Mouse (Mus musculus) heart, postnatal 36 days (tissue): ENCODE data around the gene Blnk. TPM values are rescaled to one million over a fixed set of nuclear protein-coding genes. Genes with fewer than 3 reads are reported as not detected.

Experiments
- DNase-seq, 2 experiments: peaks; one replicate each; pipeline ENCODE4 v3.0.0; 2021 to 2022
- intact Hi-C: fragments of 180-260 bp; cut with DNase I; formaldehyde crosslinking; loops from one replicate; pipeline ENCODE4 v1.15.1; 2025
- total RNA-seq, 2 experiments: library from RNA; stranded (reverse); gene quantifications; 2 replicates each; pipeline ENCODE4 v1.2.3; 2021

The Blnk gene
- total RNA-seq, result 1 to 10 TPM; 1.6 to 2.0 TPM

DNA sequence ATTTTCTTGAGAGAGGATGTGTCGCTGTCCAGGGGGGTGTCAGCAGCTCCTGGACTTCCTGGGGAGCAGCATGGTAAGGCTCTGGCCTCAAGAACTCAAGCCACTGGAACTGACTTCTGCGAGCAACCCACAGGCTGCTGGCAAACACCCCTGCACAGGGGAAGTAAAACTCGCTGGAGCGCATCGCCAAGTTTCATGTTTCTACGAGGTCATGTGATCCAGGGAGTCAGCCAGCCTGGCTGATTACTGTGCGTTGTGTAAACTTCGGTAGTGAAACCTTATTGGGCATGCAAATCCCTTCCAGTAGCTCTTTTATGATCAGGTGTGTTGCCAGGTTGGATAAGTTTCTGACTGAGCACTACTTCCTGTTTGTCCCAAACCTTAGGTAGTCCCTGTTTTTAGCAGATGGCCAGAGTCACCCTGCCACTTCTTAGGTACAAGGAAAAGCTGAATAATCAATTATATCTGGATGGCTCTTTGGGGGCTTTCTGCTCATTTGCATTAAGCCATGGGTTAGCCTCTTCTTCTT lies at the start of gene Blnk:
Gene Blnk (minus strand): TSS at position 479 of the 529 bp plus-strand sequence.
- intact Hi-C loops, result no loop called here
- DNase-seq, result peak; percentile 58 to 66

DNA sequence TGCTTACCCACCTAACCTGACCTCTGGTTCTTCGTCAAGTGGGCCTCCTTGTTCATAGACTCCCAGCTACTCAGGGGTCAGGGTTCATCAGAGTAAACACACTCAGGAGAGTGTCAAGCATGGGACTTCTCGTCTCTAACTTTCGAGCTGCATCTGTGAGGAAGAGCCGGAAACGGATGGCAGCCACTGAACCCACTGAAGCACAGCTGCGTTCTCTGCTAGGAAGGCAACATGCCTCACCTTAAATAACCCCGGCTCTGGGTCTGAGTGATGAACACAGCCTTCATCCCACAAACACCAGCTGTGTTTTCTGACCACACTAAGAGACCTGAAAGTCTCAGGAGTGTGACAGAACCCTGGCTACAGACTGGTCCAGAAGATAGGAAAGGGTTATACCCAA lies 44.8 kb upstream of the Blnk start:
- intact Hi-C loops, result no loop called here

DNA sequence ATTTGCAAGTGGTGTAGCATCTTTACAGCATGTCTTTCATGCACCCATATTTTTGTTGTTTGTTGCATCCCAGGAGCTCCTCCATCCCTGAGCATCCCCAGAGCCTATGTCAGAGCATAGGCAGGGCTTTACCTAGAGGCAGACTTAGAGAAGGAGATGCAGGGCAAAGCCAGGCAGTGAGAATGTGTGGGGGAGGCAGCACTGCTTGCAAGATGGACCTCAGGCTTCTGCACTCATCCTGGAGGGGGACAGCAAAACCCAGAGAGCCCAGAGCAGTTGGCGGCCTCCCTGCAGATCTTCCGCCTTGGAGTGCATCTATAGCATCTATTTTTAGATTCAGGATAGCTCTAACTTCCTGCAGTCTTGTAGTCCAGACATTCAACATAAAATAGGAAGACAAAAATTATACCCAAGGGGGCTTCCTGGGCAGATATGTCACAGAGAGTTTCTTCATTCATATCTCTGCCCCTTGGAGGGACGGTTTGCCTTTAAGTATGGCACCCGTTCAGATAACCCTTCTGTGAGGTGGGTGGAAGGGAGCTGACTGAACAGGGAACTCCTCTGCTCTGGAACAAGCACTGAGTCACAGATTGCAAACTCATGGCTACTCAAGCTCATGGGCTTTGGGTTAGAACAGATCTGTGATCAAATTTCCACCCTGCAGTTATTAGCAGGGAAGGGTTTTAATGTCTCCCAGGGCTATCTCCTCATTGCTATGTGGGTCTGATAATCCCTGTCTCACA lies 41.6 kb upstream of the Blnk start:
- DNase-seq, result no peak
- intact Hi-C loops, result no loop called here

More for the DNA sequence above, 44.8 kb upstream of the Blnk start:
- no peak for DNase-seq

DNA sequence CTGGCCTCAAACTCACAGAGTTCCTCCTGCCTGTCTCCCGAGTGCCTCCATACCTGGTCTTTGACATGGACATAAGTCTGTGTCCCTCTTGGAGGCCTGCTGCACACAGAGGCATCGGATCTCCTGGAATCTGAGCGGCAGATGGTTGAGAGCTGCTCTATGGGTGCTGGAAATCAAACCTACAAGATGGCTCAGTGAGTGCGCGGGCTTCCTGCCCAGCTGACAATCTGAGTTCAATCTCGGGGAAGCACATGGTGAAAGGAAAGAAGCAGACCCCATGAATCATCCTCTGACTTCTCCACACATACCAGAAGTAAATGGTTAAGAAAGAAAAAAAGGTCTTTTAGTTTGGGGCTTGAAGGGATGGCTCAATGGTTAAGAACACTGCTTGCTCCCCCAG lies 37.5 kb upstream of the Blnk start:
- intact Hi-C loops, result no loop called here
- DNase-seq, result no peak

DNA sequence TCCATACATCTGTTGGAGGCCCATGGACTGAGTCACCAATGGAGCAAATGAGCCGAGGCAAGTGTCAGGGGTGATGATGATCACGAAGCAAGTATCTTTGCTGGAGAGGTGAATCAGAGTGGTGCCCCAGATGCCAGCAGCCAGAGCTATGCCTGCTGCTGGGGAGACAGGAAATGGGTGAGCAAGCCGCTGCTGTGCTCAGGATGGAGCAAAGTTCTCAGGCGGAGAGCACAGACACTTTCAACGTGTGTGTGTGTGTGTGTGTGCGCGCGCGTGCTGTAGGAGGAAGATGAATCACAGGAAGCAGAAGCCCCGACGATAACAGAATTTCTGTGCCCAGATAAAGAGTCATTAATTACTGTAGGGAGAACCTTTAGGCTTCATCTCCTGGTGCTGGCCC lies 36.7 kb upstream of the Blnk start:
- intact Hi-C loops, result no loop called here
- no peak for DNase-seq

DNA sequence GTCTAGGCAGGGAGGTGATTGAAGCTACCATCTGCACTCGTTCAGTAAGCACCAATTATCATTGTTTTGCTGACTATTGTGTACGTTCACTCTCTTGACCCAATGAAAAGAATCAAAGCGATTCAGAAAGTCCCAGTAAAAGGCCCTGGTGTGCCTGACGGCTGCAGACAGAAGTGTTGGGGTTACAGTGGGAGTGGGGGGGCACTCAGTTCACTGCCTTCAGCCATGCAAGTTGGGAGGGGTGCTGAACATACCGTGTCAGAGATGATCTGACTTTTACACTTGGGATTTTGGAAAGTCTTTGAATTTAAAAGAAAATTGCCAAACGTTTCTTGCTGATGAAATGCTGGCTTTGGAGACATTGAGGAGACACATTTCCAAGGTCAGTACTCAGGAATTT lies 35.8 kb upstream of the Blnk start:
- intact Hi-C loops, result no loop called here
- no peak for DNase-seq

DNA sequence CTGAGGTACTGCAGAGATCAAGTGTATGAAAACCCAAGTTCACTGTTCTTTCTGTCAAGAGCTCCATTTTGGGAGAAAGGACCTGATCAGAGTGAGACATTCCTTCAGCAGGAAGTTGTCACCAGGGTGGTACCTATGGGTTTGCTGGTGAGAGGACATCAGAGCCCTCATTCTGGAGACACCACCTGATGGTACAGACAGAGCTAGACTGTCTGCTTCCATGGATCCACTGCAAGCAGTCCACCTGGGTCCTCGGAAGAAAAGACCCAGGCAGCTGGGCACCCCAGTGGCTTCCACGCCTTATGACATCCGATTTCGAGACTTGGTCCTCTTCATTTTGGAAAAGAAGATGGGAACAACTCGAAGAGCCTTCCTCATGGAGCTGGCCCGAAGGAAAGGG lies 34.9 kb upstream of the Blnk start, which contains the start of gene Dntt:
Gene Dntt (plus strand): TSS at position 57 of the 400 bp plus-strand sequence.
- DNase-seq, result no peak
- intact Hi-C loops, result no loop called here

DNA sequence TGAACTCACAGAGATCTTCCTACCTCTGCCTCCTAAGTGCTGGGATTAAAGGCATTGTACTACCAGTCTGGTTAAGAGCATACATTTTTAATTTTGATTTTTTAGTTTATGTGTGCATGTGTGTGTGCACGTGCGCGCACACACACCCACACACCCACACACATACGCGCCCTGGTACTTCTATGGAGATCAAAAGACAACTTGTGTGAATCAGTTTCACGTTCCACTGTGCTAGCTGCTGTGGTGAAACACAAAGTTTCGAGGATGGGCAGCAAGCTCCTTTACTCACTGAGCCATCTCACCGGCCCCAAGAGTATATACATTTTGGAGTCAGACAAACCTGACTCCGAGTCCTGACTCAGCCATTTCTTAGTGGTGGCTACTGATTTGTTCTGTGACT lies 33.3 kb upstream of the Blnk start:
- intact Hi-C loops, result no loop called here

DNA sequence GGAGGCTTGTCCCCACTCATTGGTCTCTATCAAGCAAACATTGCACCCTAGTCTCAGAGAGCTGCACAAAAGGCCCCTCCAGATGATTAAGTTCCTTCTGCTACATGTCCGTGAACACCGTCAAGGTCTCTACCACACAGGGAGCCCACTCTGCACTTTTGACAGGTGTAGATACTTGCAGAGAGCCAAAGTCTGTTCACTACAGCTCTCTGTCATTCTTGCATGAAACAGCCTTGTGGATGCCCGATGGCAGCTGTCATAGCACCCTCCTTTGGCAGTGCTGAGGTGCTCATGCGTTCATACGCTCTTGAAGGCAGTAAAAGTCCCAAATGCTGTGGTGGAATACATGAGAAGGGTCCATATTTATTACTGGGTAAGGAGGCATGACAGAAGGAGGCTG lies 32.7 kb upstream of the Blnk start:
- intact Hi-C loops, result no loop called here
- no peak for DNase-seq

More for the DNA sequence above, 33.3 kb upstream of the Blnk start:
- no peak for DNase-seq

DNA sequence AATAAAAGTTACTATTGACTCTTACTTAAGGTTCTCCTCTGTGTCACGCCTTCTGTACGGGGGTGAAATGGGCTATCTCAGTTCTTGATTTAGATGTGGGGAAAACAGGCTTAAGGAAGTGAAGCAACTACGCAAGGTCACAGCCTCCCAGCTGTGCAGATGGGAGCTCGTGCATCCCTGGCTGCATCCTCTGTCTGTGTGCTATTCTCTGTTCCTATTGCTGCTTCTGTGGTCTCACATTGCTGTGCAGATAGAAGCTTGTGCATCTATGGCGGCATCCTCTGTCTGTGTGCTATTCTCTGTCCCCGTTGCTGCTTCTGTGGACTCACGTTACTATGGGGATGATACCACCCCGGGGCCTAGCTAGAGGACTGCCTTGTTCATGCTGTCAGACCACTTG lies 32.2 kb upstream of the Blnk start:
- no peak for DNase-seq
- intact Hi-C loops, result no loop called here

DNA sequence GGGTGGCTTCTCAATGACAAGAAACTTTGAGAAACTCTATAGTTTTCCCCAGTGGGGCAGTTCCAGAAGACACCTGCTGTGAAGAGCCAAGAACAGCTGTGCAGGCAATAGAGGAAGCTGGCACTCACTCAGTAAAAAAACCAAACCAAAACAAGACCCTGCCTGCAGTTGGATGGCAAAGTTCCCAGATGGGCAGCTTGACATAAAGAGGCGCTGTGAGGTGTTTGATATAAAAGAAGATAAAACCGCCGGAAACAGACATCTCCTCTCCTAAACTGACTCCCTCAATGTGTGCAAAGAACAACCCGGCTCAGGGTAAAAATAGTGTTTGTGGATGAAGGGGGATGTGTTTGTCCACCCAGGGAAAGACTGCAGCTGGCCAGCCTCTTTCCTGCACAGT lies 27.9 kb upstream of the Blnk start:
- intact Hi-C loops, result no loop called here
- DNase-seq, result no peak

DNA sequence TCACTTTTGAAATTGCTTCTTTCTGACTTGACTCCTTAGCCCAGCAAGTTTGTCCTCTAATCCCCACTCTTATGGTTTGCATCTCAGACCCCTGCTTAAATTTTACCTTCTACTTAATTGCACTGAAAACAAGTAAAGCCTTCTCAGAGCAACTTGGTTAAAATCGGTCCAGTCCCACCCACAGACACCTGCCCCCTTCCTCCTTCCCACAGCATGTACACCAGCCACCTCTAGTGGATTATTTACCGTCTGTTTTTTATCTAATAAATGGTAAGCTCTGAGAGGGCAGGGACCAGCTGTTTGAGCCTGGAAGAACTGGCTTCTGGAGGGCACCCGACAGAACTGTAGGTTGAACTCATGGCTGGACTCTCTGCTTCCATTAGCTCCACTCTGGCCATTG lies 26.2 kb upstream of the Blnk start:
- intact Hi-C loops, result no loop called here
- no peak for DNase-seq

DNA sequence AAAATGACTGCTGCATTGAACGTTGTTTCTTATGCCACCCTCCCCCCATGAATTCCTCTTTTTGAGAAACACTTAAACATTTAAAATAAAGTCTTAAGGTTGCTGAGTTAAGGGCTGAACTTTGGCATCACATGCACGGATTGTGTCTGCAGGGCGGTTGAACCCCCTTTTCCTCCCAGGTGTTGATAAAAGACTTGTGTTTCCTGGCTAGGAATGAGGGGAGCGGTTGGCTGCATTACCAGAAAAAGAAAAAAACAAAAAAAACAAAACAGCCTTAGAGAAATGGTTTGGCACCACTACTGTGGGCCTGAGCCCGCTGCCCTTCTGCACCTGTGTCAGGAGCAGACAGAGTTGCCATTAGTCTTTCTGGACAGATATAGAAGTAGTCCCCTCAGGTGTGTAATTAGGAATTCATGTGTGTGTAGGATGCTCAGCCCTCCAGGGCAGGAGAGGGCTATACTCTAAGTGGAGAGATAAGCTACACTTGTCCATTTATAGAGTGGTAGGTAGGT lies 24.9 kb upstream of the Blnk start:
- DNase-seq, result no peak
- intact Hi-C loops, result no loop called here

DNA sequence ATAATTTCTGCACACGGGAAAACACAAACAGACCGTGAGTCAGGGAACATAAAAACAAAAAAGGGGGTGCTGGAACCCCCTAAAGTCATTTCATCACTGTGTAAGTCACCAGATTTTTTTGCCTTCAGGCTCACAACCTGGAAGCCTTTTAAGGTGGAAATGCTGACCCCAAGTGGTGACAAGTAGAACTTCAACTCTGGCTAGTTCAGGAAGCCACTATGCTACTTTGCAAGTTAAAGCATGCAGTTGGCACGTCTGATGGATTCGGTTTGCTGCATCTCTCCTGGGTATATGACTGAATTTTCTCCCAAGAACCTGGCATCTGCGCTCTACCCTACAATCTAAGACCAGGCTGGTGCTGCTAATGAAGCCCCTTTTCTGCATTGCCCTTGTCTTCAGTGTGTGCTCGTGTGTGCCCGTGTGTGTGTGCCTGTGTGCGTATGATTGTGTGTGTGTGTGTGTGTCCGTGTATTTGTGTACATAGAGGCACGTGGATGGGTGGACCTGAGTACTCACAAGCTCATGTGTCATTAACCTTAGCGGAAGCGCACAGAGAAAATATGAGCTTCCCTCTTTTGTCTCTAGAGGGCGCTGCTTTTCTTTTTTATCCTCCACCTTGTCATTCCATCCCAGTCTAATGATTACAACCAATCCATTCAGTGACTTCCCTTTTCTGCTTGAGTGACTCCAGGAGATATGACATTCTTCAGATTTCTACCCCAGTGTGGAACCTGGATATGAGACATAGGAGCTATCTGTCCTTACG lies 21.8 kb upstream of the Blnk start:
- peak; percentile 53 to 62 for DNase-seq
- intact Hi-C loops, result loop anchor here (1.0 to 2.0 kb wide), 3 partner anchors 53 to 261 kb away; no protein-coding TSS in a partner anchor

DNA sequence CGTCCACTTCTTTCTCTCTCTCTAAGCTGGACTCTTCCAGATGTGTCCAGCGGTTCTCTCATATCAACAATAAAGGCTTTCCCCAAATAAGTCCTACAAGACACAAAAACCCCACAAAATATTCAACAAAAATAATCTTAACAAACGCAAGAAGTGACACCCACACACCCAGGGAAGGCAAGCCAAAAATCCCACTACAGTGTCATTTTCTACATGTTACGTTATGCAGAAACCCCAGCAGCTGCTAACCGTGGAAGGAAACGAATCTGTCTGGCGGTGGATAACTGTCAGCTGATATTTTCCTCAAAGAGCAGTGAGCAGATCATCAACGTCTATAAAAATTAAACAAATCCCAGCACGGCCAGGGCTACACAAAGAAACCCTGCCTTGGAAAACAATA lies 19.7 kb upstream of the Blnk start:
- DNase-seq, result no peak
- intact Hi-C loops, result loop anchor here (5.0 kb wide), 1 partner anchor 427 kb away; the partner anchor contains the start of gene Aldh18a1

DNA sequence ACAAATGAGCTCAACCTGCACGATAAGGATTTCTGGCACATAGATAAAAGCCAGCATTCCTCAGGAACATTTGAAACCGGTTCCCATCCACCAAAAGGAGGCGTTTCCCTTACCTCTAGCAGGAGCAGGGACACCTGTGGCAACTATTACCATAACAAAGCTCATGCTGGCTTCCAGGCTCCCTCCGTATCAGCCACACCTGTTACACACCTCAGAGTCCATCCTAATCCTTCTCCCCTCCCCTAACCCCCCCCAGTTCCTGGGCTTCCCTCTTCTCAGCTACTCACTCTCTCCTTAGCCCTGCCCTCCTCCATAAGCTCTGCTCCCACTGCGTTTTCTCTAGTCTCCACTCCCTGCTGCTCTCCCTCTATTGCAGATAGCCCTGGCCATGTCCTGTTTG lies 19.3 kb upstream of the Blnk start:
- intact Hi-C loops, result loop anchor here (5.0 kb wide), 1 partner anchor 426 kb away; the partner anchor contains the start of gene Aldh18a1
- DNase-seq, result no peak

DNA sequence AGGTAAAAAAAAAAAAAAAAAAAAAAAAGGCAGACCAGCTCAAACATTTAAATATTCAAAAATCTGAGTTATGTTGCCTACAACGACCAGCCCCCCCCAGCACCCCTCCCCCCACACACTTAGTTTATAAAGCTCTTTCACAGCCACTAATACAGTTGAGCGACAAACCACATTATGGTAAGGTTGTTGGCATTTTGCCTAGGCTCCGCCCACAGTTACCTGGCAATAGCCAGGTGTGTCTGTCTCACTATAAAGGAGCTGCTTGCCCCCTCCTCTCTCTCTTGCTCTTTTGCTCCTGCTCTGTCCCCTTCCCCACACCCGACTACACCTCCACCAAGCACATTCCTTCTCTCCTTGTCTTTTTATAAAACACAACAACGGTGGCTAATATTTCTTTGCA lies 17.3 kb upstream of the Blnk start:
- intact Hi-C loops, result loop anchor here (5.0 kb wide), 1 partner anchor 424 kb away; the partner anchor contains the start of gene Aldh18a1
- no peak for DNase-seq

DNA sequence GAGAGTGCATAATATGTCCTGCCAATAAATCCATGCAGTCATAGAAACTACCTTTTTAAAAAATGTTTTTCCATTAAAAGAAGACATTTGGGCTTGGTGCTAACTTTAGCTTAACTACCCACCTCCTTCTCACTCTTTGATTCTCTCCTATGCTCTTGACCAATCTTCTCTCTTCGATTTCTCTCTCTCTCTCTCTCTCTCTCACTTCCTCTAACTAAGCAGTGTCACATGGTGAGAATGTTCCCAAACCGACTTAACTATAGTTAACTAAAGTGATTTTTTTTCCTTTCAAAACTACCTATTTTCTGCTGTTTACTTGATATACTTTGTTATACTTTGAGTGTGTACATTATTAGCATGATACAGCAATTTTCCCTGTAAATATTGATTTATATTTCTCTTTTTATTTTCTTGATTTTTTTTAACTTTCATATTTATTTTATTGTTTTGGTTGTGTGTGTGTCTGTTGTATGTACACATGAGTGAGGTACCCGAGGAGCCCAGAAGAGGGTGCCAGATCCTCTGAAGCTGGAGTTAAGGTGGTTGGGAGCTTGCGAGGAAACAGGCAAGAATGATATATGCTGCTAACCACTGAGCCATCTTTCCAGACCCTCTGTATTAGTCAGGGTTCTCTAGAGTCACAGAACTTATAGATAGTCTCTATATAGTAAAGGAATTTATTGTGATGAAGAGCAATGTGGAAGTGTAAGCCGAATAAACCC lies 14.5 kb upstream of the Blnk start:
- no peak for DNase-seq

DNA sequence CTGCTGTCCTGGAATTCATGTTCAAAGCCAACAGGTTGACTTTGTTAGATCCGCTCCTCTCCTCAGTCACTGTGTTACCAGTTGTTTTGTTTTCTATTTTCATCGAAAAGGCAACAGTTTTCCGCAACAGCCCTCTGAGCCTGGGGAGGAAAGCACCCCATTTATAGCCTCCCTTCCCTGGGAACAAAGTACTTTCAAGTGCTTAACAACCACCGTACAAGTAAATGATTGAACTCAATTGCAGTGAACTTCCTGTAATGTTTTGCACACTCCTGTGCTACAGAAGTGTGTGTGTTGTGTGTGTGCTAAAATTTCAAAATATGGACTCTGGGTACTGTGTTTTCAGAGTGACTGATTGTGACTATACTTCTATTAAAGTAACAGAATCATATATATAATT lies 13.4 kb upstream of the Blnk start:
- no peak for DNase-seq
- intact Hi-C loops, result no loop called here

More for the DNA sequence above, 14.5 kb upstream of the Blnk start:
- intact Hi-C loops, result no loop called here

DNA sequence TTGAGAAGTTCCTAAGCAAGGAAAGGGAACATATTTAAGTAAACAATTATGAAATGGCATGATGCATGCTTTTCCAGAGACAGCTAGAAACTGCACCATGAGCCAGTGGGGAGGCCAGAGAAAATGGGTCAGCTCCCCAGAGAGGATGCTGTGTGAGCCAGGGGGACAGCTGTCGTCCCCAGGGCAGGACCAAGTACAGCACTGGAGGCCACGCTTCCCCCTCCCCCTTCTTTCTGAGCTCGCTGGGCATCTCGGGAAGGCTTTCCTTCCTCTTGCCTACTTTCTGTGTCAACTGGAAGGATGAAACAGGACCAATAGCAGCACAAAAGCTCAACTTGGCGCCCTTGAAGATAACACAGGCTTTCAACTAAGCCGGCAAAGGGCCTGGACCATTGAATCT lies 13.0 kb upstream of the Blnk start:
- intact Hi-C loops, result no loop called here
- peak; percentile 41 to 46 for DNase-seq

DNA sequence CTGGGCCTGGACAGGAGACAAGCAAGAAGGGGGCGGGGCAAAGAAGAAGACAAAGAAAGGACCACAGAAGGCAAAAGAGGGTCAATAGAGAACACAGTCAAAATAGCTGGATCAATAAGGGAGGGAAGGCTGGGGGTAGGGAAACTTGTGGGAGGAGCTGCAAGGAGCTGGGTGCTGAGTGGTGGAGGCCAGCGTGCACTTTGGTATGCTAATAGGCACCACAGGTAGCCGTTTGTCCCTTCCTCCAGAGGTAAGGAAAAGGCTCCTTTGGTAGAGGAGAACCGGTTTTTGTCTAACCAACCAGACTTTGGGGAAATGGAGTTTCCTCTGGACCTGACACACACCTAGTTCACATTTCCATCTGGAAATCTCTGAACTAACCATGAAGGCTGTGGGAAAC lies 12.3 kb upstream of the Blnk start:
- intact Hi-C loops, result no loop called here
- no peak for DNase-seq
